Mouse (Mus musculus): Measurements from ENCODE around the gene Tra2a. TPM values are rescaled to one million over a fixed set of nuclear protein-coding genes. Genes with fewer than 3 reads are reported as not detected.

Gene Tra2a
- polyA plus RNA-seq, 1 experiment from 2014 or later, result 152 TPM

- Histone ChIP-seq H3K4me1 (no peaks in the 10 kb centered on the region), H3K36me3 (peaks cover 29% of the 10 kb centered on the region), H3K4me2 (replicated peaks) (no peak overlapping the region), H3K9ac (no peak overlapping the region), H3K9me3 (0 out of 2 replicates have a peak, but pooled peaks cover 11% of the 10 kb centered on the region), H3K27me3 (replicated peaks) (no peaks in the 10 kb centered on the region), H3K4me3 (no peak overlapping the region), H3K27ac (no peak overlapping the region)
- WGBS, result 83% methylated on average over 10 of the region's 10 CpGs
- ATAC-seq (ENCODE audit: low FRiP score, low read depth), result 0 out of 2 replicates have a peak, but pooled peaks have one; percentile 25
Measured at GRCm38 (mm10) chr6:49195188-49195587, 68.6 kb downstream of the Tra2a start.

GRCm38 (mm10) chr6:49194536-49194935 is 69.3 kb downstream of the Tra2a start:
- Histone ChIP-seq H3K4me1 (no peaks in the 10 kb centered on the region), H3K27me3 (replicated peaks) (no peaks in the 10 kb centered on the region), H3K4me2 (replicated peaks) (no peak overlapping the region), H3K9ac (no peak overlapping the region), H3K4me3 (no peak overlapping the region), H3K9me3 (0 out of 2 replicates have a peak, but pooled peaks cover 11% of the 10 kb centered on the region), H3K27ac (no peak overlapping the region), H3K36me3 (peaks cover 29% of the 10 kb centered on the region)
- no peak for ATAC-seq (ENCODE audit: low FRiP score, low read depth)
- 97% methylated on average over 4 of the region's 4 CpGs for WGBS

Other genes with a start within 250 kb of the Tra2a start
- 0.89 and 0.95 TPM in 2 replicates for gene Gpnmb, start 227.5 kb downstream of the Tra2a start, polyA plus RNA-seq (2016; fragmentation: Nextera tagmentation; extraction: Ambion mirVana)
- gene Malsu1, start 190.2 kb downstream of the Tra2a start, polyA plus RNA-seq (2016; fragmentation: Nextera tagmentation; extraction: Ambion mirVana), result 64.3 and 64.7 TPM in 2 replicates
- 94.0 and 95.9 TPM in 2 replicates for gene Igf2bp3, start 49.1 kb downstream of the Tra2a start, polyA plus RNA-seq (2016; fragmentation: Nextera tagmentation; extraction: Ambion mirVana)
- 6.5 and 7.0 TPM in 2 replicates for gene Ccdc126, start 55.2 kb upstream of the Tra2a start, polyA plus RNA-seq (2016; fragmentation: Nextera tagmentation; extraction: Ambion mirVana)
- 4.2 and 4.4 TPM in 2 replicates for gene Fam221a, start 103.7 kb upstream of the Tra2a start, polyA plus RNA-seq (2016; fragmentation: Nextera tagmentation; extraction: Ambion mirVana)
- not detected in 2 replicates for gene Stk31, start 131.6 kb upstream of the Tra2a start, polyA plus RNA-seq (2016; fragmentation: Nextera tagmentation; extraction: Ambion mirVana)

All from neural tube, embryonic 12.5 days (tissue).